Mouse (Mus musculus) stomach, embryonic 14.5 days (tissue): ENCODE results near the gene Bpifa6. TPM values are rescaled to one million over a fixed set of nuclear protein-coding genes. Genes with fewer than 3 reads are reported as not detected.

Source experiments
- ATAC-seq: fragments of 200-750 bp; cut with Nextera tagmentation; 2 replicates; pipeline ENCODE4 v1.8.0; 2017; ENCODE audit warnings: low read depth, moderate TSS enrichment; ENCODE audit not compliant: insufficient number of reproducible peaks, insufficient read depth, low FRiP score
- H3K27ac ChIP-seq: fragments of 300-500 bp; sonication (generic); 2 replicates; pipeline ENCODE4 v1.5.1; 2014; ENCODE audit warnings: mild to moderate bottlenecking, low read length, moderate library complexity, mixed read lengths
- H3K27me3 ChIP-seq: fragments of 300-500 bp; sonication (generic); 2 replicates; pipeline ENCODE4 v1.6.1; 2014; ENCODE audit warnings: low read length, control low read depth, mixed read lengths; ENCODE audit not compliant: control insufficient read depth, insufficient read depth
- H3K36me3 ChIP-seq: fragments of 300-500 bp; sonication (generic); 2 replicates; pipeline ENCODE4 v1.6.1; 2014; ENCODE audit warnings: mild to moderate bottlenecking, control low read depth, low read length, moderate library complexity, mixed read lengths; ENCODE audit not compliant: control insufficient read depth, insufficient read depth
- H3K4me1 ChIP-seq: fragments of 300-500 bp; sonication (generic); 2 replicates; pipeline ENCODE4 v1.6.1; 2014; ENCODE audit warnings: low read length, control low read depth, mixed read lengths; ENCODE audit not compliant: control insufficient read depth, insufficient read depth
- H3K4me2 ChIP-seq: fragments of 300-500 bp; sonication (generic); replicated peaks from 2 replicates; pipeline ENCODE4 v1.6.1; 2014; ENCODE audit warnings: low read depth, low read length, control low read depth
- H3K4me3 ChIP-seq: fragments of 300-500 bp; sonication (generic); 2 replicates; pipeline ENCODE4 v1.5.1; 2014; ENCODE audit warnings: low read depth, low read length, control low read depth
- H3K9ac ChIP-seq: fragments of 300-500 bp; sonication (generic); replicated peaks from 2 replicates; pipeline ENCODE4 v1.6.1; 2014; ENCODE audit warnings: low read depth, mild to moderate bottlenecking, control low read depth, low read length, moderate library complexity, mixed read lengths
- H3K9me3 ChIP-seq: fragments of 300-500 bp; sonication (generic); 2 replicates; pipeline ENCODE4 v1.6.1; 2016; ENCODE audit warnings: low read depth, low read length, control low read depth; ENCODE audit not compliant: control insufficient read depth
- WGBS: fragments of 180-500 bp; shearing (Covaris S2); extraction: QIAGEN DNeasy Blood & Tissue Kit; methylation state at CpG from one replicate; pipeline ENCODE4 v1.1.7; 2014; 5-methylcytosine and 5-hydroxymethylcytosine counted together
- polyA plus RNA-seq: library from polyadenylated mRNA; unstranded; fragments of >200 nt; fragmentation: Nextera tagmentation; extraction: Ambion mirVana; gene quantifications from 2 replicates; pipeline ENCODE4 v1.2.1, GENCODE M21; 2014

The Bpifa6 gene
- not detected in 2 replicates for polyA plus RNA-seq

DNA sequence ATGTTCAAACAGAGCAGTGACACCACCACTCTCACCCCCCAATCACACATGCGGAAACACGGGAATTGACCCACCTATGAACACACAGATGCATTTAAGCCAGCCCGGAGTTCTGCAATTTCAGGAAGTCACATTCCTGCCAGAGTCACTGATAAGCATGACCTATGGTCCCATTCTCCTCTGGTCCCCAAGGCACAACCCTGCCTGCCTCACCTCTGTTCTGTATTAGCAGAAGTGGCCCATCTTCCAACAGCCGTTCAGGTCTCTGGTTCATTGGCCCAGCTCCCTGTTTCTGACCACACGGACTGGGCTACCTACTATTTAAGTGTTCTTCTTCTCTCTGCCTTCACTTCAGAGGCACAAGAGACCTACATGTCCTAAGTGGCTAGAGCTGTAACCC is at the start of gene Bpifa6:
Bpifa6 (plus strand) TSS at position 364 of the 400 bp plus-strand sequence.
- no peak within 1 kb of the TSS for H3K4me3 ChIP-seq
- no peak within 1 kb of the TSS for H3K4me2 ChIP-seq
- ATAC-seq: no peak
- no peak within 1 kb of the TSS for H3K9ac ChIP-seq
- no peaks in the 10 kb centered on the region for H3K36me3 ChIP-seq
- no peaks in the 10 kb centered on the region for H3K9me3 ChIP-seq
- 56% methylated on average over 5 of the region's 5 CpGs for WGBS
- no peaks in the 10 kb centered on the region for H3K4me1 ChIP-seq
- H3K27me3 ChIP-seq: no peaks in the 10 kb centered on the region
- H3K27ac ChIP-seq: no peak within 1 kb of the TSS

DNA sequence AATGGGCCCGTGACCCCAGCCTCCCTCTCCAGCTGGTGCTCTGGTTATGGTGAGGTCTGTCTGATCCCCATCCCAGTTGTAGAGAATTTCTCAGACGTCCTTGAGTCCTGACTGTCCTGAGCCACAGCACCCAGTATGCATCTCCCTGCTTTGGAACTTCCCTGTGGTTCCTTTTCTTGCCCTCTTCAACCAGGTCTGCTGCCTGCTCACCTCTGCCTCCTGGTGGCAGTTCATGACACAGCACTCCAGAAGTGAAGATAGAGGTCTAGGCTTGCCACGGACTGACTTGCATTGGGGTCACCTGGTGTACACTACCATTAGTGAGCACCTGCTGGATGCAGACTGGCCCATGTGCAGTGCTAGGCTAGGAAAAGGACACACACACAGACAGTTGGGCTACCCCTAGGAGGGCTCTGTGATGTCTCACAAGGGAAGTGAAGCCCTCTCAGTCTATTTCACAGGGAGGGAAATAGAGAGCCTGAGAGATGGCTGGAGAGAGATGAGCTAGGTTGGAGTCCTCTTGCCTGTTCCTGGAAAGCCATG is 44.8 kb upstream of the Bpifa6 start:
- Histone ChIP-seq H3K27me3 (no peaks in the 10 kb centered on the region), H3K9ac (no peak overlapping the region), H3K4me2 (no peak overlapping the region), H3K9me3 (no peaks in the 10 kb centered on the region), H3K4me1 (no peaks in the 10 kb centered on the region), H3K36me3 (no peaks in the 10 kb centered on the region), H3K4me3 (no peak overlapping the region), H3K27ac (no peak overlapping the region)
- no peak for ATAC-seq
- WGBS: 45% methylated on average over 3 of the region's 3 CpGs

DNA sequence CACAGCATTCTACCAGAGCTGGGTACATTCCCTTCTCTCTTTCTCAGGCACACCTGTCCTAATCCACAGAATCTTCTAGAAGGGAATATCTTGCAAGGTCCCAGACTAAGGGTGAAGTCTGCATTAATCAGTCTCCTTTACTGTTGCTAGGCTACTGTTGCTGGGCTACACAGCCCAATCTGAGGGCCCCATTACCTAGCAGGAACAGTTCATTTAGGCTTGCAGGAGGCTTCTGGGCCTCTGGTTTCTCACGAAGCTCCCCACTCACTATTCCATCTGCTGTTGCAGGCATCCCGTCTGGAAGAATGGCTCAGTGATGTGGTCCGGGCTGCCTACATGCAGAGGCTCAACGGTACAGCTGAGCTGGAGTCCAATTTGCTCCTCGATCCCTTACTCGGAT is 43.6 kb upstream of the Bpifa6 start:
- no peak for ATAC-seq

DNA sequence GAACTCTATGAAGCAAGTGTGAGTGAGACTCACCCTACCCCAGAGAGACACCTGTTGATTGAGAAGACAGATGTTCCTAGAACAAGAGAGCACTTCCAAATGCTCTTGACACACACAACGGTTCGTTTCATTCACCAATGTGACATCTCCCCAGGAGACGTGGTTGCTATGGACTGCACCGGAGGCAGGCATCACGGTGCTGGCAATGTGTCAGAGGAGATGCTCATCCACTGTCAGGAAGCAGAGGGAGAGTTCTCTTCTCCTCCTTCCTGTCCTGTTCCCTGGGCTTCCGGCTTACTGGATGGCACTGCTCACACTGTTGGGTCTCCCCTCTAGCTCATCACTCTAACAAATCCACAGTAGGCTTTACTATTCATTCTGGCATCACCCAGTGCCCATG is 41.4 kb upstream of the Bpifa6 start:
- no peaks in the 10 kb centered on the region for H3K36me3 ChIP-seq
- 73% methylated on average over 6 of the region's 6 CpGs for WGBS
- H3K27me3 ChIP-seq: no peaks in the 10 kb centered on the region
- H3K4me3 ChIP-seq: no peak overlapping the region
- no peak overlapping the region for H3K9ac ChIP-seq
- no peaks in the 10 kb centered on the region for H3K4me1 ChIP-seq
- no peak for ATAC-seq
- H3K9me3 ChIP-seq: no peaks in the 10 kb centered on the region
- no peak overlapping the region for H3K4me2 ChIP-seq
- H3K27ac ChIP-seq: no peak overlapping the region

More for the DNA sequence above, 43.6 kb upstream of the Bpifa6 start:
- H3K4me1 ChIP-seq: no peaks in the 10 kb centered on the region
- H3K36me3 ChIP-seq: no peaks in the 10 kb centered on the region
- WGBS: 78% methylated on average over 6 of the region's 6 CpGs
- no peak overlapping the region for H3K4me3 ChIP-seq
- no peak overlapping the region for H3K4me2 ChIP-seq
- no peaks in the 10 kb centered on the region for H3K9me3 ChIP-seq
- H3K27me3 ChIP-seq: no peaks in the 10 kb centered on the region
- no peak overlapping the region for H3K9ac ChIP-seq
- H3K27ac ChIP-seq: no peak overlapping the region

DNA sequence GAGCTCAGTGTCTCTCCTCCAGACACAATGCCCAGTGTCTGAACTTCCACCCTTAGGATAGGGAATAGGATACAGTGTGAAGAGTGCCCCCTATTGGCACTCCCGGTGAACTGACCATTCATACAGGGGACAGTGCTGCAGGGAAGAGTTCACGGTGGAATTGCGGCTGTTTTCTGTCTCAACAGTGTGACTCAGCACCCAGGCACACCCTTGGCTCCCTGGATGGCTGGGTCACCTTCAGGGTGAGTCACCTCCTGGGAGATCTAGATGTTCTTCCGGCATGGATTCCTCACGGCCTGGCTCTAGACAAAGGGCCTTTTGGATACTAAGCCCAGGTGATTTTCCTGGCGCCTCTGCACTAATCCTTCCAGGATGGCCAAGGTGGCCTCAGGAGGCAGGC is 39.4 kb upstream of the Bpifa6 start:
- Histone ChIP-seq H3K9ac (no peak overlapping the region), H3K27me3 (no peaks in the 10 kb centered on the region), H3K27ac (no peak overlapping the region), H3K9me3 (no peaks in the 10 kb centered on the region), H3K4me1 (no peaks in the 10 kb centered on the region), H3K36me3 (no peaks in the 10 kb centered on the region), H3K4me2 (no peak overlapping the region), H3K4me3 (no peak overlapping the region)
- ATAC-seq: no peak
- WGBS: 91% methylated on average over 6 of the region's 6 CpGs

DNA sequence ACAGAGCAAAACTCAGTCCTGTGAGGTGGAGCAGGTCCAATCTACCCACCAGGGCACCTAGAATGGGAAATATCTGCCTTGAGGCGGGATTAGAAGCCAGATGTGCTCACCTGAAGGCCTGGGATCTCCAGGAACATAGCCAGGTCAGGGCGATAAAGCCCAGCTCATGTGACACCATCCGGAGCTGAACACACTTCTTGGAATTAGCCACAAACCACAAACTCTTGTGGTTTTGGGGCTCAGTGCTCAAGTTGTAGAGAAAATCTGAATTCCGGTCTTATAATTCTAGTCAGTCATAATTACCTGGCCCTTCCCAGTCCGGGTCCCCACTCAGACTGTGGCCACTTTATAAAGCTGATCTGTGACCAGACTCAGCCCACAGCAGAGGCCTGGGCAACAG is 36.9 kb upstream of the Bpifa6 start, which contains the start of gene Bpifb4:
Bpifb4 (plus strand) TSS at position 370 of the 400 bp plus-strand sequence.
- Histone ChIP-seq H3K4me3 (no peak within 1 kb of the TSS), H3K9me3 (no peaks in the 10 kb centered on the region), H3K27ac (no peak within 1 kb of the TSS), H3K36me3 (no peaks in the 10 kb centered on the region), H3K27me3 (no peaks in the 10 kb centered on the region), H3K4me1 (no peaks in the 10 kb centered on the region), H3K9ac (no peak within 1 kb of the TSS), H3K4me2 (no peak within 1 kb of the TSS)
- no peak for ATAC-seq
- WGBS: 86% methylated on average over 5 of the region's 5 CpGs

DNA sequence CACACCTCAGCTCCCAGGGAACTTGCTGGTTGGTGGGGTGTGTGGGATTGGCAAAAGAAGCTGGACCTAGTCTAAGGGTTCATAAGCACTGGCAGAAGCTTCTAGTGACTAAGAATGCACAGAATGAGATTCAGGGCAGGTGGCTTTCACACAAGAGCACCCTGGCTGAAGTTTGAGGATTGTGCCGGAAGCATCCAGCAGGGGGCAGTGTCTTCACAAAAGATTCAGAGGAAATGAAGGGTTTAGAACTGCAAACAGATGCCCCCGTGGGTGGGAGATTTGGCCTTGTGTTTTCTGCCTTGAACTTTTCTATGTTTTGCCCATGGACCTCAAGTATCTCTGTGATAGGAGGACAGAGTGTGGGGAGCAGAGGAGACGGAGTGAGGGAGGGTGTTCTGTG is 31.2 kb upstream of the Bpifa6 start:
- no peak overlapping the region for H3K27ac ChIP-seq
- no peaks in the 10 kb centered on the region for H3K9me3 ChIP-seq
- 33% methylated on average over 3 of the region's 3 CpGs for WGBS
- no peaks in the 10 kb centered on the region for H3K4me1 ChIP-seq
- no peak overlapping the region for H3K4me2 ChIP-seq
- no peak overlapping the region for H3K4me3 ChIP-seq
- no peaks in the 10 kb centered on the region for H3K27me3 ChIP-seq
- no peaks in the 10 kb centered on the region for H3K36me3 ChIP-seq
- no peak overlapping the region for H3K9ac ChIP-seq
- ATAC-seq: no peak

DNA sequence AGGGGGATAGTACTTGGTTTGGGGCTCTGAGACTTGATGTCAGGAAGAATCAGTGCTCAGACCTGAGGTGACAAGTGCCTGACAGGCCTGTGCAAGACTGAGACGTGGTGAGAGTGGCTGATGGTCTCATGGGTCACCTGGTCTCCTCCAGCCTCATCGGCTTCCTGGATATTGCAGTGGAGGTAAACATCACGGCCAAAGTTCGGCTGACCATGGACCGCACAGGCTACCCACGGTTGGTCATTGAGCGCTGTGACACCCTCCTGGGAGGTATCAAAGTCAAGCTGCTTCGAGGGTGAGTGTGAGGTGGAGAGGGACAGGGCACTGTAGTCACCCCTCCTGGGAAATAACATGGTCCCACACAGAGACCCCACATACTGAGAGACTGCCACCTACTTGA is 30.2 kb upstream of the Bpifa6 start:
- ATAC-seq: no peak
- Histone ChIP-seq H3K9me3 (no peaks in the 10 kb centered on the region), H3K27ac (no peak overlapping the region), H3K27me3 (no peaks in the 10 kb centered on the region), H3K4me3 (no peak overlapping the region), H3K9ac (no peak overlapping the region), H3K4me1 (no peaks in the 10 kb centered on the region), H3K36me3 (no peaks in the 10 kb centered on the region), H3K4me2 (no peak overlapping the region)
- WGBS: 80% methylated on average over 8 of the region's 8 CpGs

DNA sequence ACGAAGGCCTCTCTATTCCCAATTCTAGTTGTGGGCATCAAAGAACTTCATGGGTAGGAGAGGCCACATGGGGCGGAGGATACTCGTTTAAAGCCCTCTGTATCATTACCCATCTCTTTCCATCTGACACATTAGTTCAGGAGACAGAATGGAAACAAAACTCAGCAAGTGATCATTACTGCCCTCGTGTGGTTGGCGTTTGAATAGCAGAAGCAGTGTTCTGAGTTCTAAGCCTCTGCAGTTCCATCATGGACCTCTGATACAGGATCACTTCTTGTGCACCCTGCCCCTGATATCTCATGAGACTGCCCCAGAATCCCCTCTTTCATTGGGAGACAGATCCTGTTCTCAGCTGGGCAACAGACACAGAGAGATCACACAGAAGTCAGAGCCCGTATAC is 21.8 kb upstream of the Bpifa6 start:
- H3K27me3 ChIP-seq: no peaks in the 10 kb centered on the region
- 28% methylated on average over 6 of the region's 6 CpGs for WGBS
- no peak overlapping the region for H3K4me2 ChIP-seq
- no peak for ATAC-seq
- no peaks in the 10 kb centered on the region for H3K4me1 ChIP-seq
- H3K36me3 ChIP-seq: no peaks in the 10 kb centered on the region
- no peak overlapping the region for H3K9ac ChIP-seq
- H3K9me3 ChIP-seq: no peaks in the 10 kb centered on the region
- no peak overlapping the region for H3K27ac ChIP-seq
- no peak overlapping the region for H3K4me3 ChIP-seq
